Mouse (Mus musculus): ENCODE measurements at regions not wholly inside any gene's neighbourhood (a gene's known extent, or its start where the extent isn't known, plus 50 kb on each side); places are given as distances from the start of the nearest gene placed in this dataset.

GRCm38 (mm10) chr1:73693537-73693936 lies 430.7 kb downstream of the Tns1 start:
- H3K27ac ChIP-seq (ENCODE audit: control insufficient read depth, low read depth, low read length) = no peak overlapping the region
- no peak for DNase-seq (ENCODE audit: low read depth, low spot score)
- no peaks in the 10 kb centered on the region for H3K79me2 ChIP-seq (ENCODE audit: control insufficient read depth, insufficient read depth, low read length, poor library complexity)
- no peaks in the 10 kb centered on the region for H3K27me3 ChIP-seq (ENCODE audit: control insufficient read depth in 1 of 2, insufficient read depth in 2 of 2, low read length in 2 of 2)
- no peaks in the 10 kb centered on the region for H3K4me1 ChIP-seq (ENCODE audit: control insufficient read depth in 1 of 2, insufficient read depth in 2 of 2, low read length in 2 of 2)
- H3K4me3 ChIP-seq (ENCODE audit: control insufficient read depth in 1 of 2, insufficient read depth in 1 of 2, low read depth in 2 of 2, low read length in 2 of 2) = no peak overlapping the region
- no peak overlapping the region for H3K9ac ChIP-seq (ENCODE audit: control insufficient read depth, low read depth, low read length, poor library complexity, severe bottlenecking)
- H3K9me3 ChIP-seq (replicated peaks; ENCODE audit: insufficient read depth, low read length) = no peaks in the 10 kb centered on the region
- no peaks in the 10 kb centered on the region for H3K36me3 ChIP-seq (ENCODE audit: control insufficient read depth in 1 of 2, insufficient read depth in 2 of 2, low read length in 2 of 2)
- no peak for TF ChIP-seq MEF2A (IDR thresholded peaks at IDR 0.05; ENCODE audit: extremely low read depth, insufficient replicate concordance, low read depth, low read length, poor library complexity, severe bottlenecking)
- no peak for TF ChIP-seq ZNF384 (IDR thresholded peaks at IDR 0.05; ENCODE audit: low read depth, low read length)
- no peak for TF ChIP-seq ZKSCAN1 (IDR thresholded peaks at IDR 0.05; ENCODE audit: low read depth, low read length)

GRCm38 (mm10) chr1:73685734-73686133 lies 438.5 kb downstream of the Tns1 start:
- Histone ChIP-seq H3K27me3 (ENCODE audit: control insufficient read depth in 1 of 2, insufficient read depth in 2 of 2, low read length in 2 of 2) (no peaks in the 10 kb centered on the region), H3K4me3 (ENCODE audit: control insufficient read depth in 1 of 2, insufficient read depth in 1 of 2, low read depth in 2 of 2, low read length in 2 of 2) (no peak overlapping the region), H3K4me1 (ENCODE audit: control insufficient read depth in 1 of 2, insufficient read depth in 2 of 2, low read length in 2 of 2) (no peaks in the 10 kb centered on the region), H3K27ac (ENCODE audit: control insufficient read depth, low read depth, low read length) (no peak overlapping the region), H3K9me3 (replicated peaks; ENCODE audit: insufficient read depth, low read length) (no peaks in the 10 kb centered on the region), H3K9ac (ENCODE audit: control insufficient read depth, low read depth, low read length, poor library complexity, severe bottlenecking) (no peak overlapping the region), H3K36me3 (ENCODE audit: control insufficient read depth in 1 of 2, insufficient read depth in 2 of 2, low read length in 2 of 2) (no peaks in the 10 kb centered on the region), H3K79me2 (ENCODE audit: control insufficient read depth, insufficient read depth, low read length, poor library complexity) (no peaks in the 10 kb centered on the region)
- no peak for DNase-seq (ENCODE audit: low read depth, low spot score)
- no peak for TF ChIP-seq GABPA (IDR thresholded peaks at IDR 0.05; ENCODE audit: low read depth, low read length)
- no peak for TF ChIP-seq ZC3H11A (IDR thresholded peaks at IDR 0.05; ENCODE audit: low read depth, low read length)
- no peak for TF ChIP-seq NRF1 (IDR thresholded peaks at IDR 0.05; ENCODE audit: insufficient read depth, low read depth, low read length, poor library complexity, severe bottlenecking)
- no peak for TF ChIP-seq UBTF (IDR thresholded peaks at IDR 0.05; ENCODE audit: borderline replicate concordance, insufficient read depth, low read depth, low read length)
- TF ChIP-seq MAZ (IDR thresholded peaks at IDR 0.05; ENCODE audit: low read depth, low read length) = no peak
- TF ChIP-seq USF2 (IDR thresholded peaks at IDR 0.05; ENCODE audit: borderline replicate concordance in 1 of 2, insufficient read depth in 1 of 2, low read depth in 1 of 2, low read length in 2 of 2) = no peak
- no peak for TF ChIP-seq SMC3 (IDR thresholded peaks at IDR 0.05; ENCODE audit: low read depth, low read length)
- TF ChIP-seq POLR2AphosphoS2 (IDR thresholded peaks at IDR 0.05; ENCODE audit: low read length) = no peak
- no peak for TF ChIP-seq USF1 (IDR thresholded peaks at IDR 0.05; ENCODE audit: low read depth, low read length)
- no peak for TF ChIP-seq RCOR1 (IDR thresholded peaks at IDR 0.05; ENCODE audit: low read depth, low read length)
- TF ChIP-seq TBP (IDR thresholded peaks at IDR 0.05; ENCODE audit: low read depth, low read length) = no peak
- no peak for TF ChIP-seq POLR2AphosphoS5 (IDR thresholded peaks at IDR 0.05; ENCODE audit: borderline replicate concordance, low read depth, low read length)
- TF ChIP-seq MEF2A (IDR thresholded peaks at IDR 0.05; ENCODE audit: extremely low read depth, insufficient replicate concordance, low read depth, low read length, poor library complexity, severe bottlenecking) = no peak
- no peak for TF ChIP-seq NELFE (IDR thresholded peaks at IDR 0.05; ENCODE audit: low read depth, low read length)
- TF ChIP-seq MYC (IDR thresholded peaks at IDR 0.05; ENCODE audit: low read depth, low read length) = no peak
- no peak for TF ChIP-seq MYB (IDR thresholded peaks at IDR 0.05; ENCODE audit: low read depth, low read length)
- no peak for TF ChIP-seq ZNF384 (IDR thresholded peaks at IDR 0.05; ENCODE audit: low read depth, low read length)
